Mouse (Mus musculus) cerebellum, adult 2 months (tissue): Measurements from ENCODE around the gene Mpzl1. TPM values are rescaled to one million over a fixed set of nuclear protein-coding genes. Genes with fewer than 3 reads are reported as not detected.

ENCODE experiments used
- DNase-seq, 2 experiments: peaks; one replicate each; pipeline ENCODE4 v3.0.0; 2021
- H3K27ac ChIP-seq: fragments of 200-500 bp; 2 replicates; pipeline ENCODE4 v1.5.1; 2012; ENCODE audit warnings: low read length, control low read depth, inconsistent platforms; ENCODE audit not compliant: insufficient read depth
- H3K27me3 ChIP-seq: fragments of 200-500 bp; 2 replicates; pipeline ENCODE4 v1.6.1; 2012; ENCODE audit warnings: inconsistent platforms, mild to moderate bottlenecking, low read length, moderate library complexity; ENCODE audit not compliant: control insufficient read depth, insufficient read depth
- H3K4me1 ChIP-seq: fragments of 200-500 bp; 2 replicates; pipeline ENCODE4 v1.6.1; 2011; ENCODE audit warnings: low read length; ENCODE audit not compliant: control insufficient read depth, insufficient read depth
- H3K4me3 ChIP-seq: fragments of 200-500 bp; replicated peaks from 2 replicates; pipeline ENCODE3; 2011; ENCODE audit warnings: mild to moderate bottlenecking, low read depth, low read length, control low read depth; ENCODE audit not compliant: insufficient read depth
- CTCF ChIP-seq: fragments of 200-500 bp; IDR thresholded peaks from 2 replicates; pipeline ENCODE4 v1.5.1; 2011; ENCODE audit warnings: low read depth, mild to moderate bottlenecking, control low read depth, low read length, moderate library complexity, borderline replicate concordance; ENCODE audit not compliant: insufficient read depth
- POLR2A ChIP-seq: fragments of 200-500 bp; IDR thresholded peaks from 2 replicates; pipeline ENCODE4 v1.6.1; 2011; ENCODE audit warnings: low read length, control low read depth, borderline replicate concordance; ENCODE audit not compliant: insufficient read depth
- WGBS: fragments of 180-500 bp; shearing (Covaris S2); methylation state at CpG from one replicate; pipeline ENCODE4 v1.1.7; 2018; 5-methylcytosine and 5-hydroxymethylcytosine counted together
- polyA plus RNA-seq: library from polyadenylated mRNA; depleted of rRNA; stranded (reverse); fragments of >200 nt; gene quantifications from 2 replicates; pipeline ENCODE4 v1.2.3, GENCODE M21; 2012

The Mpzl1 gene
- polyA plus RNA-seq, 1 experiment = 57.0 TPM

DNA sequence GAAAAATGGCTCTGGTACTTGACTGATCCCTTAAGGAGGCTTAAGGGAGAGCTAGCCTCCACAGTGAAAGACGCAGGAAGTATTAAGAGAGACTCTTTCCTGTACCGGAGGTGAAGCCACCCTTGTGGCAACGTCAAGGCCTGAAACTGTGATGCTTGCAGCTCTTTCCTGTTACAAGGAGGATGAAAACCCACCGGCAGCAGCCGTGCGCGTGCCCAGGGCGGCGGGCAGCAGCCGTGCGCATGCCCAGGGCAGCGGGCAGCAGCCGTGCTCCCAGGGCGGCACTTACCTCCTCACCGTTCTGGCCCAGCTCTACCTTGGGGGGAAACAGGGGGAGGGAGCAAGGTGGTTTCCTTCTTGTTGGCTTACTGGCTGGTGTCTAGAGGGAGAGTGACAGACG lies 28.9 kb upstream of the Mpzl1 start:
- Histone ChIP-seq H3K4me1 (peaks cover 14% of the 10 kb centered on the region), H3K27me3 (no peaks in the 10 kb centered on the region), H3K4me3 (no peak overlapping the region), H3K27ac (peak overlapping the region; percentile 65; the same call in 1 of the 2 replicates)
- WGBS = 79% methylated on average over 16 of the region's 16 CpGs
- TF ChIP-seq POLR2A (no peak), CTCF (no peak)
- peak; percentile 18 to 37 for DNase-seq

DNA sequence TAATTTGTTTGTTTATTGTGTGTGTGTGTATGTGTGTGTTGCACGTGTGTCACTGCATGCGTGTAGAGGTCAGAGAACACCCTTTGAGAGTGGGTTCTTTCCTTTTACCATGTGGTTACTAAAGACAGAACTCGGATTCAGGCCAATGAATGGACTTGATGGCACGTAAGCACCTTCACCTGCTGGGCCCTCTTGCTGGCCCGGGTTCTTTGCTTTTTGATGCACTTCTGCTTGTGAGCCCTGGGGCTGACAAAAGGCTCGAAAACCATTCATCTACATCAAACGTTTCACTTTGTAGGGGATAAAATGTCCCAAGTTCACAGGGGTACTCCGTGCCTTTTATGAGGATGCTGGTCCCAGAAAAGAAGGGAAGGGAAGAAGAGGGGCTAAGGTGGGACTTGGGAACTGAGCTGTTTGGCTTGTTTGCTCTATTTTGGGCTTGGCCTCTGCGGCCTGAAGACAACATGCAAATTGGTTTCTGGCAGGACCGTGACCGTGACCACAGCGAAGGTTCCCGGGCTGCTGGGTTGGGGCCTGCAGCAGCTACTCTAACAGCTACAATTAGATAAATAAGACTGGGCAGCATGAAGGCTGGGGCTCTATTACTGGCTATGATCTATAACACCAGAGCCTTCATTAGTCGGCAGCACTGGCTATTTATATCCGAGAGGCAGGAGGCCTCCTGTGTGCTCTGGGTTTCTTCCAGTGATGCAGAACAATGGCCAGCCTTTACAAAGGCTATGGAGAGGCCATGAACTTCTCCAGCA lies 28.3 kb upstream of the Mpzl1 start:
- TF ChIP-seq POLR2A = no peak
- no peak for TF ChIP-seq CTCF
- Histone ChIP-seq H3K27me3 (no peaks in the 10 kb centered on the region), H3K27ac (0 out of 2 replicates have a peak overlapping the region, but pooled peaks have one; percentile 65), H3K4me1 (peaks cover 14% of the 10 kb centered on the region), H3K4me3 (no peak overlapping the region)
- WGBS = 39% methylated on average over 15 of the region's 15 CpGs
- DNase-seq = peak; percentile 33 to 38

DNA sequence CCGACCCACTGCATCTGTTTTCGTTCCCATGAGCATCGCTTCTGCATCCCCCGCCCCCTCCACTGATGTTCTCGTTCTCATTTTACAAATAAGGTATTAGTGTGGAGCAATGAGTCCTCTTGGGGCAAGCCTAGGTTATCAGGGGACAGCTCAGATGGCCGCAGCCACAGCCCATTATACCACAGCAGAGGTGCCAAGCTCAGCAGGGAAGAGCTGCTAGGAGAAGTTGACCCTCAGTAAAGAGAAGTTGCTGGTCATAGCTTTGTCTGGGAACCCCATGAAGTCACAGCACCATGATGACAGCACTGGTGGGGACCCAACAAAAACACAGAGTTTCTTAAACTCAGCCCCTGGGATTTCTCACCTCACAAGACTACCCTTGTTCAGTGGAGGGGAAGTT lies 27.4 kb upstream of the Mpzl1 start:
- WGBS = 88% methylated on average over 6 of the region's 6 CpGs
- H3K27me3 ChIP-seq = no peaks in the 10 kb centered on the region
- peaks cover 14% of the 10 kb centered on the region for H3K4me1 ChIP-seq
- H3K27ac ChIP-seq = no peak overlapping the region
- no peak for DNase-seq
- no peak for TF ChIP-seq POLR2A
- no peak for TF ChIP-seq CTCF
- no peak overlapping the region for H3K4me3 ChIP-seq

DNA sequence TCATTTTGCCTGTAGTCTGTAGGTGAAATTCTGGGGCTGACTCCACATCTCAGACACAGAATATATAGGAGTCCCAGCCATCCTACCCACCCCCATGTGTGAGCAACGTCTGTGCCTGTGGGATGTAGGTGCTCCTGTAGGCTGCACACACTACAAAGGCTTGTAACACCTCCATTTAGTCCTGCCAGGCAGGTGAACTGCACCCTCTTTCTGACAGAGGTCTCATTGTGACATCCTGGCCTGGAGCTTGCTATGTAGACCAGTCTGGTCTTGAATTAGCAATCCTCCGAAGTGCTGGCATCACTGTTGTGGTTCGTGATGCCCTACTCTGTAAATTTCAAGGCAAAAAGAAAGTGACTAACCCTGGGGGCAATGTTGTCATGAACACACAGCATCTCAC lies 26.9 kb upstream of the Mpzl1 start:
- TF ChIP-seq CTCF (0 out of 2 replicates have a peak, but pooled peaks have one; percentile 5), POLR2A (no peak)
- H3K27ac ChIP-seq = no peak overlapping the region
- H3K27me3 ChIP-seq = no peaks in the 10 kb centered on the region
- WGBS = 64% methylated on average over 3 of the region's 3 CpGs
- no peak for DNase-seq
- H3K4me3 ChIP-seq = no peak overlapping the region
- H3K4me1 ChIP-seq = peaks cover 14% of the 10 kb centered on the region

DNA sequence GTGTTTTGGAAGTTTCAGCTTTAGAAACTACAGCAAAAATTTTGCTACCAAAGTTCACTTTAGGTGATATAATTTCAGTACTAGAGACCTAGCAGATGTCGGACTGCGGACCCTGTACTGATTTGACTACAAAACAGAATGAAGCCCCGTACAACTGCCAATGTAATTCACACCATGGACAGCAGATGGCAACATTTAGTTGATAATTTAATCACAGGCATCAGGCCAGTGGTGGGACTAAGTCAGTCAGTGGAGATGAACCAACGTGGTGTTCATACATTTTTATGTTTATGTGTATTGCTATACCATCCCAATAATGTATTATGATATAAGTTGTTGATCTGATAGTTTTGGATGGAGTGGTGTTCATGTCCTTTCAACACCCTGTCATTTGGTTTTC lies 26.4 kb upstream of the Mpzl1 start:
- Histone ChIP-seq H3K27me3 (no peaks in the 10 kb centered on the region), H3K27ac (no peak overlapping the region), H3K4me3 (no peak overlapping the region), H3K4me1 (peaks cover 14% of the 10 kb centered on the region)
- peak; percentile 49 to 52 for DNase-seq
- TF ChIP-seq CTCF (peak; percentile 60; the same call in 1 of the 2 replicates), POLR2A (no peak)
- 12% methylated on average over 4 of the region's 4 CpGs for WGBS

DNA sequence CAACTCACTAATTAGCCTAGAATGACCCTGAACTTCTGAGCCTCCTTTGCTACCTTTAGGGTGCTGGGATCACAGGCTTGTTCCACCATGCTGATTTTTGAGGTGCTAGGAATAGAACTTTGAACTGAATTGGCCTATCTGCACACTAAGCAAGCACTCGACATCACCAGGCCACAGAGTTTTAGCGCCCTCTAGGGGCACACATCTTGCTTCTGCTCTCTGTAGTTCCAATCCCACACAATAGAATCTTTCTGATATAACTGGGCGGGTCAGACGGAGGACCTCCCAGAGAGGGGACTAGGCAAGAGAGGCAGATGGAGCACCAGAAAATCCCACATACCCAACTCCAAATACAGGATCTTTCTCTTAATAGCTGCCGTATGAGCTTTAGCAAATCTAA lies 24.3 kb upstream of the Mpzl1 start:
- H3K4me3 ChIP-seq = no peak overlapping the region
- no peaks in the 10 kb centered on the region for H3K27me3 ChIP-seq
- WGBS = 26% methylated on average over 5 of the region's 5 CpGs
- TF ChIP-seq POLR2A (no peak), CTCF (peak; percentile 83)
- DNase-seq = peak; percentile 73 to 78
- H3K27ac ChIP-seq = no peak overlapping the region
- H3K4me1 ChIP-seq = peaks cover 13% of the 10 kb centered on the region

DNA sequence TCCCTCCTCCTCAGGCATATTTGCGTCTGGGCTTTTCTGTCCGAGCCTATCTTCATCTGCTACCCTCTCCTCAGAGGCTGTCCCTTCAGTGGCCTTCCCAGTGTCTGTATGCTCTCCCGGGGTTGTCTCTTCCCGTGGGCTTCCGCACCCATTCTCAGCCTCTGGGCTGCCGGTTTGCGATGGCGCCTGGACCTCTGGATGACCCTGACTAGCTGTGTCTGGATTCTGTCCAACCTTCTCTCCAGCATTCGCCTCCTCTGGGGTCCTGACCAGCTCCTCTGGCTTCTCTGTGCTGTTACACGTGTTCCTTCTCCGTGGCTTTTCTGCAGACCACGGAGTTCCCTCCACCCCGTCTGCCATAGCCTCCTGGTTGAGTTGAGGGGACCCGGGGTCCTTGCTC lies 21.1 kb upstream of the Mpzl1 start:
- Histone ChIP-seq H3K27me3 (no peaks in the 10 kb centered on the region), H3K4me1 (no peaks in the 10 kb centered on the region), H3K4me3 (no peak overlapping the region), H3K27ac (no peak overlapping the region)
- no peak for DNase-seq
- WGBS = 73% methylated on average over 14 of the region's 14 CpGs
- TF ChIP-seq POLR2A (no peak), CTCF (no peak)

DNA sequence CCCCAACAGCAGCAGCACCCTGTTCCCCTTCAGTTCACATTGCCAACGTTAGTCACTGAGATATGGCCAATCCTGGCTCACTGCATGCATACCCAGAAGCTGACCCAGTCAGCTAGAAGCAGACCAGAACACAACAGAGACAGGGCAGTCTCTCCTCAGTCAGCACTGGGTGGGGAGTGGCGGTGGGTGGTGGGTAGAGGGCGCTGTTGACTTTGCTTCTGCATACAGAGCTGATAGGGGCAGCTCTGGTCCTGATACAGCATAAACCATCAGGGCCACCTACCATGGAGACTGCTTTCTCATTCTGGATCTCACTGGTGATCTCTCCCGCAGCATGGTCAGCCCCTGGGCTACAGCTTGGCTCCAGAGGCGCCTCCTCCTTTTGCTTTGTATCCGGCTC lies 20.7 kb upstream of the Mpzl1 start:
- no peaks in the 10 kb centered on the region for H3K27me3 ChIP-seq
- H3K27ac ChIP-seq = no peak overlapping the region
- H3K4me1 ChIP-seq = no peaks in the 10 kb centered on the region
- no peak; the same call in 1 of the 2 replicates for TF ChIP-seq CTCF
- WGBS = 76% methylated on average over 6 of the region's 6 CpGs
- no peak for DNase-seq
- H3K4me3 ChIP-seq = no peak overlapping the region
